Mouse (Mus musculus): ENCODE data around the gene Meis2.

- TF ChIP-seq CTCF (IDR thresholded peaks at IDR 0.05; ENCODE audit: low read depth) (no peak), EP300 (IDR thresholded peaks at IDR 0.05; ENCODE audit: low read depth) (no peak)
Measured at GRCm38 (mm10) chr2:115854828-115855311, 210.8 kb downstream of the Meis2 start.

Measured in liver, embryonic 14.5 days (tissue).